12 mouse cellular contexts compared by ENCODE assay signal in the genomic region with DNA sequence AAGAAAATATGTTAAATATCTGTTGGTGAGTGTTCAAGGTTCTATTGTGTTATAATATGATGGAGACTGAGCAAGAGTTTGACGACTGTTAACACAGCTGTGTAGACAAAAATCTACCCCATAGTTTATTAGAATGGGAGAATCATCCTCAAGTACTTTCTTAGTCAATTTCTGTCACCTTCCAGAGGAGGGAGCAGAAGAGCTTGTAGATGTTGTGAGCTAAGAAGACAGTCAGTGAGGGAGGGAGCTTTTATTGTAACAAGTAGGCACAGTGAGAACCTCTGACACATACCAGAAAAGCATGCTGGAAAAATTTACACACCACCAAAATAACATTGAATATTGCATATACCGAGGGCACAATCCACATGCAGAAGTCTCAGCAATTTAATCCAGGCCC.
DNase-seq lines count a peak whose midpoint lies in the region; ATAC-seq and TF ChIP-seq lines count a peak whose summit lies in the region.
"Had no signal": no experiment of that assay in that cellular context is flagged by ENCODE, and none has a peak within 500 bp of the region (broad histone marks: within the 10 kb centered on the region; RNA-seq: fewer than 3 reads in every experiment).

No protein-coding gene starts in this region.

- H3K4me2 ChIP-seq in hindbrain, postnatal 0 days (ENCODE audit: low read depth, low read length) = no peak overlapping the region
- no peak overlapping the region for H3K4me2 ChIP-seq in hindbrain, embryonic 14.5 days (replicated peaks)
- no peak overlapping the region for H3K4me2 ChIP-seq in midbrain, embryonic 14.5 days (ENCODE audit: low read length)
- H3K4me2 ChIP-seq in midbrain, embryonic 16.5 days (ENCODE audit: low read length) = no peak overlapping the region

- DNase-seq in hindbrain, postnatal 0 days (ENCODE audit: low spot score) = no peak
- DNase-seq in hindbrain, embryonic 14.5 days (ENCODE audit: low spot score) = no peak
- DNase-seq in midbrain, embryonic 14.5 days = peak; percentile 8
- peak; percentile 4 for DNase-seq in mesoderm, embryonic 11.5 days (ENCODE audit: low read depth, low spot score)
- DNase-seq in cerebellum, adult 2 months = no peak
- no peak for DNase-seq in layer of hippocampus, adult 11-12 months (ENCODE audit: low spot score)
- DNase-seq: gastrocnemius, postnatal 10 days; spleen, adult 18-20 months had no signal

- H3K36me3 ChIP-seq in hindbrain, postnatal 0 days (ENCODE audit: insufficient read depth, low read length) = no peaks in the 10 kb centered on the region
- H3K36me3 ChIP-seq in hindbrain, embryonic 14.5 days (replicated peaks; ENCODE audit: control insufficient read depth, insufficient read depth) = no peaks in the 10 kb centered on the region
- no peaks in the 10 kb centered on the region for H3K36me3 ChIP-seq in midbrain, embryonic 14.5 days (ENCODE audit: control insufficient read depth, insufficient read depth, low read length)
- H3K36me3 ChIP-seq in midbrain, embryonic 16.5 days (ENCODE audit: control insufficient read depth, insufficient read depth, low read length) = no peaks in the 10 kb centered on the region
- H3K36me3 ChIP-seq: hindbrain, embryonic 10.5 days had no signal

- no peak overlapping the region for H3K9ac ChIP-seq in hindbrain, postnatal 0 days (replicated peaks; ENCODE audit: low read length)
- H3K9ac ChIP-seq in hindbrain, embryonic 14.5 days = no peak overlapping the region
- no peak overlapping the region for H3K9ac ChIP-seq in midbrain, embryonic 14.5 days (replicated peaks; ENCODE audit: low read length)
- H3K9ac ChIP-seq in midbrain, embryonic 16.5 days (ENCODE audit: low read depth, low read length) = no peak overlapping the region

- H3K27me3 ChIP-seq in hindbrain, postnatal 0 days (ENCODE audit: insufficient read depth, low read length) = no peaks in the 10 kb centered on the region
- H3K27me3 ChIP-seq in hindbrain, embryonic 14.5 days (ENCODE audit: control insufficient read depth, insufficient read depth, low read length) = no peaks in the 10 kb centered on the region
- H3K27me3 ChIP-seq in midbrain, embryonic 14.5 days (ENCODE audit: control insufficient read depth, insufficient read depth, low read length) = no peaks in the 10 kb centered on the region
- H3K27me3 ChIP-seq in midbrain, embryonic 16.5 days (ENCODE audit: control insufficient read depth, insufficient read depth, low read depth, low read length) = no peaks in the 10 kb centered on the region
- no peaks in the 10 kb centered on the region for H3K27me3 ChIP-seq in cerebellum, adult 2 months (ENCODE audit: control insufficient read depth, insufficient read depth, low read length)

- no peak for ATAC-seq in hindbrain, postnatal 0 days
- ATAC-seq in hindbrain, embryonic 14.5 days (ENCODE audit: low FRiP score) = no peak
- ATAC-seq in midbrain, embryonic 14.5 days (ENCODE audit: low FRiP score, low TSS enrichment) = no peak
- no peak for ATAC-seq in midbrain, embryonic 16.5 days
- peak; percentile 68 for ATAC-seq in common myeloid progenitor, adult 5-6 weeks (replicated peaks; ENCODE audit: low read depth, poor library complexity, severe bottlenecking)

- peak; percentile 19; the same call in 1 of the 2 replicates for TF ChIP-seq CTCF in hindbrain, postnatal 0 days (IDR thresholded peaks at IDR 0.05; ENCODE audit: low read depth)
- no peak for TF ChIP-seq CTCF in cerebellum, adult 2 months (IDR thresholded peaks at IDR 0.05; ENCODE audit: borderline replicate concordance, insufficient read depth, low read depth, low read length)

- H3K27ac ChIP-seq in hindbrain, postnatal 0 days = no peak overlapping the region
- no peak overlapping the region for H3K27ac ChIP-seq in hindbrain, embryonic 14.5 days
- H3K27ac ChIP-seq in midbrain, embryonic 14.5 days (replicated peaks; ENCODE audit: low read depth, low read length) = no peak overlapping the region
- no peak overlapping the region for H3K27ac ChIP-seq in midbrain, embryonic 16.5 days (ENCODE audit: low read length)
- no peak overlapping the region for H3K27ac ChIP-seq in cerebellum, adult 2 months (ENCODE audit: insufficient read depth, low read length)
- H3K27ac ChIP-seq: hindbrain, embryonic 10.5 days; macrophage had no signal

- H3K9me3 ChIP-seq in hindbrain, postnatal 0 days (ENCODE audit: low read length) = no peaks in the 10 kb centered on the region
- H3K9me3 ChIP-seq in hindbrain, embryonic 14.5 days (ENCODE audit: control insufficient read depth, low read length) = no peaks in the 10 kb centered on the region
- H3K9me3 ChIP-seq in midbrain, embryonic 14.5 days (ENCODE audit: control insufficient read depth, low read length) = no peaks in the 10 kb centered on the region
- H3K9me3 ChIP-seq in midbrain, embryonic 16.5 days (replicated peaks; ENCODE audit: control insufficient read depth, low read length, poor library complexity, severe bottlenecking) = no peaks in the 10 kb centered on the region
- H3K9me3 ChIP-seq: hindbrain, embryonic 10.5 days had no signal

- H3K4me1 ChIP-seq in hindbrain, postnatal 0 days (ENCODE audit: insufficient read depth, low read length) = no peaks in the 10 kb centered on the region
- H3K4me1 ChIP-seq in hindbrain, embryonic 14.5 days (replicated peaks; ENCODE audit: control insufficient read depth, insufficient read depth, low read length) = no peaks in the 10 kb centered on the region
- H3K4me1 ChIP-seq in midbrain, embryonic 14.5 days (ENCODE audit: control insufficient read depth, insufficient read depth, low read length) = no peaks in the 10 kb centered on the region
- no peaks in the 10 kb centered on the region for H3K4me1 ChIP-seq in midbrain, embryonic 16.5 days (ENCODE audit: control insufficient read depth, insufficient read depth, low read length)
- H3K4me1 ChIP-seq in cerebellum, adult 2 months (ENCODE audit: control insufficient read depth, insufficient read depth, low read length) = no peaks in the 10 kb centered on the region
- H3K4me1 ChIP-seq: hindbrain, embryonic 10.5 days had no signal

- 64% methylated on average over 2 of the region's 2 CpGs for WGBS in hindbrain, postnatal 0 days
- WGBS in hindbrain, embryonic 14.5 days = 60% methylated on average over 2 of the region's 2 CpGs
- 64% methylated on average over 2 of the region's 2 CpGs for WGBS in midbrain, embryonic 14.5 days
- WGBS in midbrain, embryonic 16.5 days = 60% methylated on average over 2 of the region's 2 CpGs
- 57% methylated on average over 2 of the region's 2 CpGs for WGBS in cerebellum, adult 2 months

- H3K4me3 ChIP-seq in hindbrain, postnatal 0 days (ENCODE audit: low read length) = no peak overlapping the region
- H3K4me3 ChIP-seq in hindbrain, embryonic 14.5 days (replicated peaks; ENCODE audit: low read length) = no peak overlapping the region
- H3K4me3 ChIP-seq in midbrain, embryonic 14.5 days (replicated peaks; ENCODE audit: low read depth, low read length) = no peak overlapping the region
- H3K4me3 ChIP-seq in midbrain, embryonic 16.5 days (ENCODE audit: low read depth, low read length) = no peak overlapping the region
- no peak overlapping the region for H3K4me3 ChIP-seq in cerebellum, adult 2 months (replicated peaks; ENCODE audit: insufficient read depth, low read depth, low read length)
- H3K4me3 ChIP-seq: hindbrain, embryonic 10.5 days had no signal

- no peak for TF ChIP-seq POLR2A in cerebellum, adult 2 months (IDR thresholded peaks at IDR 0.05; ENCODE audit: borderline replicate concordance, insufficient read depth, low read length)

Comparison
In these comparisons a context has a peak if more than half of its experiments do, and no peak if none do; other contexts are left out.
1. DNase-seq: peak in midbrain, embryonic 14.5 days (single experiment) and mesoderm, embryonic 11.5 days (single experiment); none in hindbrain, postnatal 0 days (single experiment), hindbrain, embryonic 14.5 days (single experiment), cerebellum, adult 2 months (0 of 2) and layer of hippocampus, adult 11-12 months (single experiment).